In genomic region chr8:127317914-127318313, GRCm38 (mm10) we compare ENCODE assay signal across 19 mouse cellular contexts.
A peak's percentile ranks its signal among the peaks of the same experiment; 100 is the strongest.
DNase-seq lines count a peak whose midpoint lies in the region; ATAC-seq and TF ChIP-seq lines count a peak whose summit lies in the region.
"Had no signal": no experiment of that assay in that cellular context is flagged by ENCODE, and none has a peak within 500 bp of the region (broad histone marks: within the 10 kb centered on the region; RNA-seq: fewer than 3 reads in every experiment).

No protein-coding gene starts in this region.

- no peaks in the 10 kb centered on the region for H3K9me3 ChIP-seq in heart, embryonic 10.5 days
- H3K9me3 ChIP-seq in CH12.LX (replicated peaks; ENCODE audit: low read length), result no peaks in the 10 kb centered on the region
- H3K9me3 ChIP-seq in hindbrain, embryonic 14.5 days (ENCODE audit: control insufficient read depth, low read length), result no peaks in the 10 kb centered on the region
- H3K9me3 ChIP-seq in hindbrain, embryonic 16.5 days (ENCODE audit: control insufficient read depth, low read length), result no peaks in the 10 kb centered on the region
- H3K9me3 ChIP-seq: embryonic facial prominence, embryonic 15.5 days; hindbrain, embryonic 12.5 days; intestine, embryonic 15.5 days had no signal

- ATAC-seq in common myeloid progenitor, adult 5-6 weeks (replicated peaks; ENCODE audit: low read depth, poor library complexity, severe bottlenecking), result peak; percentile 51
- ATAC-seq in hindbrain, embryonic 14.5 days (ENCODE audit: low FRiP score), result no peak
- ATAC-seq in hindbrain, embryonic 16.5 days, result no peak
- ATAC-seq: forebrain, embryonic 16.5 days; intestine, embryonic 15.5 days had no signal

- H3ac ChIP-seq in myocyte (ENCODE audit: control insufficient read depth, insufficient read length), result no peak overlapping the region

- H3K4me3 ChIP-seq in heart, embryonic 10.5 days, result no peak overlapping the region
- H3K4me3 ChIP-seq in CH12.LX (replicated peaks in 1 of 3; ENCODE audit: low read depth in 2 of 3, low read length in 2 of 3, poor library complexity in 1 of 3) (no peak overlapping the region), myocyte (no peak overlapping the region)
- no peak overlapping the region for H3K4me3 ChIP-seq in hindbrain, embryonic 14.5 days (replicated peaks; ENCODE audit: low read length)
- no peak overlapping the region for H3K4me3 ChIP-seq in hindbrain, embryonic 16.5 days (ENCODE audit: low read length)
- H3K4me3 ChIP-seq: embryonic facial prominence, embryonic 15.5 days; hindbrain, embryonic 12.5 days; intestine, embryonic 15.5 days had no signal

- H3K4me2 ChIP-seq in CH12.LX (ENCODE audit: insufficient read depth, low read depth, poor library complexity, severe bottlenecking), result no peak overlapping the region
- peak overlapping the region; percentile 67 for H3K4me2 ChIP-seq in myocyte (ENCODE audit: low read depth)
- H3K4me2 ChIP-seq in hindbrain, embryonic 14.5 days (replicated peaks), result no peak overlapping the region
- no peak overlapping the region for H3K4me2 ChIP-seq in hindbrain, embryonic 16.5 days (ENCODE audit: low read length)
- H3K4me2 ChIP-seq: embryonic facial prominence, embryonic 15.5 days; hindbrain, embryonic 12.5 days; intestine, embryonic 15.5 days had no signal

- no peak for TF ChIP-seq RAD21 in CH12.LX (IDR thresholded peaks at IDR 0.05; ENCODE audit: low read depth, low read length)

- dilution Hi-C loops in CH12.LX (cut with MboI; ENCODE audit: extremely low pct_ligation_motif_present, extremely low pct_unique_long_range_greater_than_20kb, low sequenced_read_pairs), result no loop called here

- H3K36me3 ChIP-seq in heart, embryonic 10.5 days, result no peaks in the 10 kb centered on the region
- H3K36me3 ChIP-seq in CH12.LX (replicated peaks in 1 of 2; ENCODE audit: control insufficient read depth in 1 of 2, insufficient read depth in 1 of 2, low read length in 1 of 2) (no peaks in the 10 kb centered on the region), myocyte (ENCODE audit: control insufficient read depth, insufficient read depth) (peaks cover 4% of the 10 kb centered on the region)
- no peaks in the 10 kb centered on the region for H3K36me3 ChIP-seq in hindbrain, embryonic 14.5 days (replicated peaks; ENCODE audit: control insufficient read depth, insufficient read depth)
- no peaks in the 10 kb centered on the region for H3K36me3 ChIP-seq in hindbrain, embryonic 16.5 days (ENCODE audit: control insufficient read depth, insufficient read depth, low read length)
- H3K36me3 ChIP-seq: embryonic facial prominence, embryonic 15.5 days; hindbrain, embryonic 12.5 days; intestine, embryonic 15.5 days had no signal

- TF ChIP-seq POLR2A in CH12.LX (IDR thresholded peaks at IDR 0.05; ENCODE audit: low read depth, low read length) (no peak), myocyte (IDR thresholded peaks at IDR 0.05; ENCODE audit: insufficient read length, low read depth) (no peak)

- no peak for TF ChIP-seq EP300 in CH12.LX (IDR thresholded peaks at IDR 0.05; ENCODE audit: low read length)

- H3K27me3 ChIP-seq in heart, embryonic 10.5 days (ENCODE audit: insufficient read depth, poor library complexity, severe bottlenecking), result no peaks in the 10 kb centered on the region
- no peaks in the 10 kb centered on the region for H3K27me3 ChIP-seq in CH12.LX (replicated peaks)
- H3K27me3 ChIP-seq in myocyte (ENCODE audit: control insufficient read depth, insufficient read depth, insufficient read length), result no peaks in the 10 kb centered on the region
- no peaks in the 10 kb centered on the region for H3K27me3 ChIP-seq in hindbrain, embryonic 14.5 days (ENCODE audit: control insufficient read depth, insufficient read depth, low read length)
- H3K27me3 ChIP-seq in hindbrain, embryonic 16.5 days (replicated peaks; ENCODE audit: control insufficient read depth, insufficient read depth, low read length), result no peaks in the 10 kb centered on the region
- H3K27me3 ChIP-seq: embryonic facial prominence, embryonic 15.5 days; hindbrain, embryonic 12.5 days; intestine, embryonic 15.5 days had no signal

- H3K79me2 ChIP-seq in CH12.LX (replicated peaks; ENCODE audit: control insufficient read depth, extremely low read depth, insufficient read depth, poor library complexity, severe bottlenecking) (no peaks in the 10 kb centered on the region), myocyte (ENCODE audit: control insufficient read depth, insufficient read depth) (peaks cover 7% of the 10 kb centered on the region)

- H3K4me1 ChIP-seq in heart, embryonic 10.5 days, result peaks cover 14% of the 10 kb centered on the region
- peaks cover 0 to 42% of the 10 kb centered on the region in 2 experiments; a peak in 3 of 4 replicates for H3K4me1 ChIP-seq in CH12.LX (ENCODE audit: control insufficient read depth in 1 of 2, insufficient read depth in 2 of 2)
- H3K4me1 ChIP-seq in hindbrain, embryonic 14.5 days (replicated peaks; ENCODE audit: control insufficient read depth, insufficient read depth, low read length), result no peaks in the 10 kb centered on the region
- no peaks in the 10 kb centered on the region for H3K4me1 ChIP-seq in hindbrain, embryonic 16.5 days (ENCODE audit: control insufficient read depth, insufficient read depth, low read depth, low read length)
- H3K4me1 ChIP-seq: embryonic facial prominence, embryonic 15.5 days; hindbrain, embryonic 12.5 days had no signal

- H3K9ac ChIP-seq in CH12.LX (ENCODE audit: insufficient read depth, low read depth), result no peak overlapping the region
- no peak overlapping the region for H3K9ac ChIP-seq in hindbrain, embryonic 14.5 days
- no peak overlapping the region for H3K9ac ChIP-seq in hindbrain, embryonic 16.5 days (ENCODE audit: low read depth, low read length)
- H3K9ac ChIP-seq: embryonic facial prominence, embryonic 15.5 days; hindbrain, embryonic 12.5 days; intestine, embryonic 15.5 days had no signal

- WGBS in heart, embryonic 10.5 days, result 47% methylated on average over 1 of the region's 1 CpGs
- 86% methylated on average over 1 of the region's 1 CpGs for WGBS in hindbrain, embryonic 14.5 days
- WGBS in hindbrain, embryonic 16.5 days, result 95% methylated on average over 1 of the region's 1 CpGs

- H3K27ac ChIP-seq in heart, embryonic 10.5 days, result no peak overlapping the region
- H3K27ac ChIP-seq in CH12.LX (ENCODE audit: insufficient read depth, low read depth), result no peak overlapping the region
- no peak overlapping the region for H3K27ac ChIP-seq in hindbrain, embryonic 14.5 days
- no peak overlapping the region for H3K27ac ChIP-seq in hindbrain, embryonic 16.5 days (ENCODE audit: low read depth, low read length)
- H3K27ac ChIP-seq: embryonic facial prominence, embryonic 15.5 days; hindbrain, embryonic 12.5 days; intestine, embryonic 15.5 days had no signal

- DNase-seq in heart, adult 18-20 months, result peak; percentile 18 to 22
- no peak for DNase-seq in heart, embryonic 10.5 days (ENCODE audit: low spot score)
- peak; percentile 7 for DNase-seq in CH12.LX (ENCODE audit: extremely low read depth)
- no peak for DNase-seq in frontal cortex, postnatal 14 days (ENCODE audit: low spot score in 2 of 2)
- no peak for DNase-seq in hindbrain, embryonic 14.5 days (ENCODE audit: low spot score)
- DNase-seq: adrenal gland, postnatal 25 days; cerebellum, adult 2 months; cerebellum, postnatal 10 days; embryo, embryonic 11 days; heart, postnatal 10 days; heart, postnatal 4 days; kidney, adult 18-20 months had no signal

- no peak for TF ChIP-seq CTCF in CH12.LX (conservative IDR thresholded peaks at IDR 0.05 in 1 of 2, IDR thresholded peaks at IDR 0.05 in 1 of 2; ENCODE audit: low read depth in 2 of 2, low read length in 2 of 2)

- in situ Hi-C loops in CH12.LX (cut with MboI; ENCODE audit: low pct_ligation_motif_present, low pct_unique_long_range_greater_than_20kb, low sequenced_read_pairs), result no loop called here

TF ChIP-seq in CH12.LX, 34 proteins besides CTCF, POLR2A, EP300 and RAD21 (continues in another document):
- no peak for TF ChIP-seq MYC (IDR thresholded peaks at IDR 0.05; ENCODE audit: low read depth, low read length)
- no peak for TF ChIP-seq HCFC1 (IDR thresholded peaks at IDR 0.05; ENCODE audit: low read depth, low read length)
- TF ChIP-seq ZC3H11A (IDR thresholded peaks at IDR 0.05; ENCODE audit: low read depth, low read length), result no peak
- TF ChIP-seq NELFE (IDR thresholded peaks at IDR 0.05; ENCODE audit: low read depth, low read length), result no peak
- no peak for TF ChIP-seq IRF4 (IDR thresholded peaks at IDR 0.05; ENCODE audit: low read depth, low read length)
- TF ChIP-seq MEF2A (IDR thresholded peaks at IDR 0.05; ENCODE audit: borderline replicate concordance, low read depth, low read length), result no peak
- TF ChIP-seq NRF1 (IDR thresholded peaks at IDR 0.05; ENCODE audit: low read depth, low read length), result no peak
- no peak for TF ChIP-seq POLR2AphosphoS2 (IDR thresholded peaks at IDR 0.05; ENCODE audit: low read depth, low read length)
- TF ChIP-seq RCOR1 (conservative IDR thresholded peaks at IDR 0.05; ENCODE audit: low read depth, low read length), result no peak
- no peak for TF ChIP-seq ETS1 (conservative IDR thresholded peaks at IDR 0.05; ENCODE audit: low read depth, low read length)
- TF ChIP-seq UBTF (IDR thresholded peaks at IDR 0.05; ENCODE audit: low read depth, low read length), result no peak
- TF ChIP-seq MAFK (IDR thresholded peaks at IDR 0.05; ENCODE audit: insufficient replicate concordance, low read length), result no peak
- no peak for TF ChIP-seq SIN3A (IDR thresholded peaks at IDR 0.05; ENCODE audit: low read length)

TF ChIP-seq in myocyte, 11 proteins besides CTCF, POLR2A, EP300 and RAD21:
- TF ChIP-seq SRF (IDR thresholded peaks at IDR 0.05; ENCODE audit: control insufficient read depth, insufficient read length, low read depth) (no peak), USF1 (IDR thresholded peaks at IDR 0.05; ENCODE audit: low read depth) (no peak), TCF3 (IDR thresholded peaks at IDR 0.05; ENCODE audit: insufficient read length, low read depth) (no peak), MYOD1 (IDR thresholded peaks at IDR 0.05; ENCODE audit: control insufficient read depth in 1 of 3, insufficient read length in 2 of 3, low read depth in 2 of 3) (no peak), REST (IDR thresholded peaks at IDR 0.05; ENCODE audit: insufficient read depth, insufficient read length) (no peak)

Comparison
In these comparisons a context has a peak if more than half of its experiments do, and no peak if none do; other contexts are left out.
1. DNase-seq: peak in heart, adult 18-20 months (2 of 2) and CH12.LX (single experiment); none in heart, embryonic 10.5 days (single experiment), frontal cortex, postnatal 14 days (0 of 2) and hindbrain, embryonic 14.5 days (single experiment).